12 mouse cellular contexts compared by ENCODE assay signal in genomic region chr9:40416150-40416549, GRCm38 (mm10).
A peak's percentile ranks its signal among the peaks of the same experiment; 100 is the strongest.
DNase-seq lines count a peak whose midpoint lies in the region; ATAC-seq and TF ChIP-seq lines count a peak whose summit lies in the region.
"Had no signal": no experiment of that assay in that cellular context is flagged by ENCODE, and none has a peak within 500 bp of the region (broad histone marks: within the 10 kb centered on the region; RNA-seq: fewer than 3 reads in every experiment).

No protein-coding gene starts in this region.

- TF ChIP-seq RAD21 in CH12.LX (IDR thresholded peaks at IDR 0.05; ENCODE audit: low read depth, low read length), result no peak; the same call in 1 of the 2 replicates

- H3K4me1 ChIP-seq in liver, embryonic 14.5 days (replicated peaks; ENCODE audit: control insufficient read depth in 2 of 2, insufficient read depth in 2 of 2, low read length in 1 of 2), result no peaks in the 10 kb centered on the region; a peak in 1 of 4 replicates
- H3K4me1 ChIP-seq in liver, embryonic 11.5 days (replicated peaks; ENCODE audit: control insufficient read depth, insufficient read depth, low read length), result no peaks in the 10 kb centered on the region
- peaks cover 0 to 27% of the 10 kb centered on the region in 2 experiments; a peak in 2 of 4 replicates for H3K4me1 ChIP-seq in CH12.LX (ENCODE audit: control insufficient read depth in 1 of 2, insufficient read depth in 2 of 2)

- no peak overlapping the region for H3K9ac ChIP-seq in liver, embryonic 14.5 days (replicated peaks)
- no peak overlapping the region for H3K9ac ChIP-seq in liver, embryonic 11.5 days (ENCODE audit: low read depth, low read length)
- H3K9ac ChIP-seq in CH12.LX (ENCODE audit: insufficient read depth, low read depth), result no peak overlapping the region

- DNase-seq in cerebellum, adult 8-10 months, result peak; percentile 49
- DNase-seq in cerebellum, adult 9-11 months, result no peak
- DNase-seq in liver, embryonic 14.5 days (ENCODE audit: low read depth in 3 of 3, low spot score in 3 of 3), result no peak
- DNase-seq in liver, embryonic 11.5 days (ENCODE audit: low spot score), result no peak
- DNase-seq in CH12.LX (ENCODE audit: extremely low read depth), result no peak
- peak; percentile 26 for DNase-seq in embryo, embryonic 11 days
- DNase-seq in urinary bladder, postnatal 36 days (ENCODE audit: low spot score in 2 of 2), result no peak
- DNase-seq: adrenal gland, adult 8-10 months; liver; midbrain, embryonic 14.5 days had no signal

- ATAC-seq in liver, embryonic 14.5 days (ENCODE audit: insufficient read depth), result no peak
- no peak for ATAC-seq in liver, embryonic 11.5 days (replicated peaks; ENCODE audit: low FRiP score)
- ATAC-seq in frontal cortex, adult (ENCODE audit: low TSS enrichment), result no peak

- TF ChIP-seq POLR2A in CH12.LX (IDR thresholded peaks at IDR 0.05; ENCODE audit: low read depth, low read length), result no peak

- H3K4me2 ChIP-seq in liver, embryonic 14.5 days (ENCODE audit: low read depth), result no peak overlapping the region
- H3K4me2 ChIP-seq in liver, embryonic 11.5 days, result no peak overlapping the region
- H3K4me2 ChIP-seq in CH12.LX (ENCODE audit: insufficient read depth, low read depth, poor library complexity, severe bottlenecking), result no peak overlapping the region

- H3K36me3 ChIP-seq in liver, embryonic 14.5 days (replicated peaks; ENCODE audit: control insufficient read depth, insufficient read depth, low read depth), result no peaks in the 10 kb centered on the region
- H3K36me3 ChIP-seq in liver, embryonic 11.5 days (ENCODE audit: control insufficient read depth, insufficient read depth, low read length), result no peaks in the 10 kb centered on the region; the same call in 1 of the 2 replicates
- peaks cover 0 to 74% of the 10 kb centered on the region in 2 experiments for H3K36me3 ChIP-seq in CH12.LX (replicated peaks in 1 of 2; ENCODE audit: control insufficient read depth in 1 of 2, insufficient read depth in 1 of 2, low read length in 1 of 2)
- H3K36me3 ChIP-seq: heart, embryonic 13.5 days had no signal

- no peak for TF ChIP-seq EP300 in liver, embryonic 14.5 days (IDR thresholded peaks at IDR 0.05; ENCODE audit: low read depth)
- no peak for TF ChIP-seq EP300 in CH12.LX (IDR thresholded peaks at IDR 0.05; ENCODE audit: low read length)

- no peak overlapping the region for H3K4me3 ChIP-seq in liver, embryonic 14.5 days (ENCODE audit: insufficient read depth in 1 of 2, low read depth in 2 of 2, low read length in 2 of 2)
- no peak overlapping the region for H3K4me3 ChIP-seq in liver, embryonic 11.5 days (ENCODE audit: low read depth, low read length)
- no peak overlapping the region for H3K4me3 ChIP-seq in CH12.LX (replicated peaks in 1 of 3; ENCODE audit: low read depth in 2 of 3, low read length in 2 of 3, poor library complexity in 1 of 3)
- H3K4me3 ChIP-seq: heart, embryonic 13.5 days had no signal

- TF ChIP-seq CTCF in liver, embryonic 14.5 days (IDR thresholded peaks at IDR 0.05; ENCODE audit: low read depth), result peak; percentile 39
- peak in 1 of 2 experiments; percentile 55; a peak in 2 of 4 replicates for TF ChIP-seq CTCF in CH12.LX (conservative IDR thresholded peaks at IDR 0.05 in 1 of 2, IDR thresholded peaks at IDR 0.05 in 1 of 2; ENCODE audit: low read depth in 2 of 2, low read length in 2 of 2)

- H3K27ac ChIP-seq in liver, embryonic 14.5 days, result no peak overlapping the region
- H3K27ac ChIP-seq in liver, embryonic 11.5 days (ENCODE audit: low read depth, low read length), result no peak overlapping the region
- H3K27ac ChIP-seq in CH12.LX (ENCODE audit: insufficient read depth, low read depth), result no peak overlapping the region

- in situ Hi-C loops in CH12.LX (cut with MboI; ENCODE audit: low pct_ligation_motif_present, low pct_unique_long_range_greater_than_20kb, low sequenced_read_pairs), result loop anchor here (25.0 kb wide), 1 partner anchor 346 kb away; no protein-coding TSS in a partner anchor

- 77% methylated on average over 7 of the region's 7 CpGs for WGBS in liver, embryonic 14.5 days (ENCODE audit: insufficient replicate concordance)
- WGBS in liver, embryonic 11.5 days, result 78% methylated on average over 7 of the region's 7 CpGs

- dilution Hi-C loops in CH12.LX (cut with MboI; ENCODE audit: extremely low pct_ligation_motif_present, extremely low pct_unique_long_range_greater_than_20kb, low sequenced_read_pairs), result no loop called here

- no peaks in the 10 kb centered on the region for H3K9me3 ChIP-seq in liver, embryonic 14.5 days (ENCODE audit: control insufficient read depth, low read length)
- H3K9me3 ChIP-seq in liver, embryonic 11.5 days (ENCODE audit: control insufficient read depth, low read length), result no peaks in the 10 kb centered on the region
- H3K9me3 ChIP-seq in CH12.LX (replicated peaks; ENCODE audit: low read length), result peaks cover 16% of the 10 kb centered on the region
- H3K9me3 ChIP-seq: heart, embryonic 13.5 days had no signal

- no peaks in the 10 kb centered on the region for H3K27me3 ChIP-seq in liver, embryonic 14.5 days (ENCODE audit: control insufficient read depth, insufficient read depth, low read length)
- H3K27me3 ChIP-seq in liver, embryonic 11.5 days (replicated peaks; ENCODE audit: control insufficient read depth, insufficient read depth, low read length), result no peaks in the 10 kb centered on the region
- H3K27me3 ChIP-seq in CH12.LX (replicated peaks), result no peaks in the 10 kb centered on the region
- H3K27me3 ChIP-seq: heart, embryonic 13.5 days had no signal

- H3K79me2 ChIP-seq in CH12.LX (replicated peaks; ENCODE audit: control insufficient read depth, extremely low read depth, insufficient read depth, poor library complexity, severe bottlenecking), result no peaks in the 10 kb centered on the region; the same call in 1 of the 2 replicates

TF ChIP-seq in CH12.LX, 34 proteins besides CTCF, POLR2A, EP300 and RAD21:
- no peak for TF ChIP-seq MAZ (IDR thresholded peaks at IDR 0.05; ENCODE audit: low read depth, low read length)
- TF ChIP-seq ZC3H11A (IDR thresholded peaks at IDR 0.05; ENCODE audit: low read depth, low read length), result no peak
- no peak for TF ChIP-seq SIN3A (IDR thresholded peaks at IDR 0.05; ENCODE audit: low read length)
- TF ChIP-seq USF2 (conservative IDR thresholded peaks at IDR 0.05; ENCODE audit: low read depth, low read length), result no peak
- TF ChIP-seq HCFC1 (IDR thresholded peaks at IDR 0.05; ENCODE audit: low read depth, low read length), result no peak
- TF ChIP-seq MAFK (IDR thresholded peaks at IDR 0.05; ENCODE audit: insufficient replicate concordance, low read length), result no peak
- TF ChIP-seq NRF1 (IDR thresholded peaks at IDR 0.05; ENCODE audit: low read depth, low read length), result no peak
- TF ChIP-seq SMC3 (IDR thresholded peaks at IDR 0.05; ENCODE audit: low read depth, low read length), result peak; percentile 41

Comparison
In these comparisons a context has a peak if more than half of its experiments do, and no peak if none do; other contexts are left out.
1. DNase-seq: peak in cerebellum, adult 8-10 months (single experiment) and embryo, embryonic 11 days (single experiment); none in cerebellum, adult 9-11 months (single experiment), liver, embryonic 14.5 days (0 of 3), liver, embryonic 11.5 days (single experiment), CH12.LX (single experiment) and urinary bladder, postnatal 36 days (0 of 2).